Mouse (Mus musculus) large intestine, adult 2 months (tissue): Measurements from ENCODE around the gene Tyw5. TPM values are rescaled to one million over a fixed set of nuclear protein-coding genes. Genes with fewer than 3 reads are reported as not detected.

Source experiments
- DNase-seq: peaks from one replicate; pipeline ENCODE4 v3.0.0-alpha.2; 2012; ENCODE audit warnings: low read depth, low spot score
- WGBS: fragments of 180-500 bp; shearing (Covaris S2); methylation state at CpG from one replicate; pipeline ENCODE4 v1.1.7; 2018; 5-methylcytosine and 5-hydroxymethylcytosine counted together
- polyA plus RNA-seq: library from polyadenylated mRNA; depleted of rRNA; stranded (reverse); fragments of >200 nt; gene quantifications from 2 replicates; pipeline ENCODE4 v1.2.3, GENCODE M21; 2012; rRNA removed

The Tyw5 gene
- polyA plus RNA-seq, 1 experiment = 3.0 TPM

GRCm38 (mm10) chr1:57388402-57389155, 18.3 kb downstream of the Tyw5 start:
- DNase-seq = no peak
- 85% methylated on average over 8 of the region's 8 CpGs for WGBS

- no peak for DNase-seq
- 67% methylated on average over 2 of the region's 2 CpGs for WGBS
Measured at GRCm38 (mm10) chr1:57387876-57388275, 19.0 kb downstream of the Tyw5 start.

GRCm38 (mm10) chr1:57386519-57386918, 20.4 kb downstream of the Tyw5 start:
- DNase-seq = no peak

GRCm38 (mm10) chr1:57377376-57378341, 29.2 kb downstream of the Tyw5 start, which contains the start of gene 1700066M21Rik:
1700066M21Rik (plus strand) TSS chr1:57377620.
- DNase-seq = peak; percentile 60
- under 1% methylated on average over 81 of the region's 81 CpGs for WGBS

- DNase-seq = no peak
- 57% methylated on average over 6 of the region's 6 CpGs for WGBS
Measured at GRCm38 (mm10) chr1:57376806-57377205, 30.1 kb downstream of the Tyw5 start.

- WGBS = 96% methylated on average over 2 of the region's 2 CpGs
- no peak for DNase-seq
Measured at GRCm38 (mm10) chr1:57375276-57375675, 31.6 kb downstream of the Tyw5 start.

GRCm38 (mm10) chr1:57370451-57370850, 36.5 kb downstream of the Tyw5 start:
- 81% methylated on average over 4 of the region's 4 CpGs for WGBS
- DNase-seq = no peak

GRCm38 (mm10) chr1:57369111-57369510, 37.8 kb downstream of the Tyw5 start:
- no peak for DNase-seq
- WGBS = 81% methylated on average over 4 of the region's 4 CpGs

- 88% methylated on average over 3 of the region's 3 CpGs for WGBS
Measured at GRCm38 (mm10) chr1:57367446-57367845, 39.5 kb downstream of the Tyw5 start.

GRCm38 (mm10) chr1:57358546-57358945, 48.4 kb downstream of the Tyw5 start:
- no peak for DNase-seq
- WGBS = 91% methylated on average over 5 of the region's 5 CpGs

More at GRCm38 (mm10) chr1:57367446-57367845, 39.5 kb downstream of the Tyw5 start:
- no peak for DNase-seq

- WGBS = 55% methylated on average over 1 of the region's 1 CpGs
- no peak for DNase-seq
Measured at GRCm38 (mm10) chr1:57351941-57352340, 55.0 kb downstream of the Tyw5 start.

- no peak for DNase-seq
Measured at GRCm38 (mm10) chr1:57347487-57347886, 59.4 kb downstream of the Tyw5 start.

- no peak for DNase-seq
- 27% methylated on average over 2 of the region's 2 CpGs for WGBS
Measured at GRCm38 (mm10) chr1:57341197-57341596, 65.7 kb downstream of the Tyw5 start.

- no peak for DNase-seq
- 36% methylated on average over 14 of the region's 14 CpGs for WGBS
Measured at GRCm38 (mm10) chr1:57339156-57339796, 67.6 kb downstream of the Tyw5 start.

Other genes with a start within 250 kb of the Tyw5 start
- 2.2 and 5.7 TPM in 2 replicates for gene 1700066M21Rik, start 29.5 kb downstream of the Tyw5 start, polyA plus RNA-seq
- 4.6 and 5.4 TPM in 2 replicates for gene Maip1, start 773 bp downstream of the Tyw5 start, polyA plus RNA-seq